Mouse (Mus musculus) adrenal gland, adult 10 weeks (tissue): ENCODE results near the gene Tmco1. TPM values are rescaled to one million over a fixed set of nuclear protein-coding genes. Genes with fewer than 3 reads are reported as not detected.

Experiments used
- polyA plus RNA-seq: library from polyadenylated mRNA; stranded (reverse); fragments of 350-450 nt; fragmentation: Illumina TruSeq; extraction: RNeasy Lipid Tissue Mini Kit (QIAGEN cat#74804); gene quantifications from one replicate; pipeline ENCODE4 v1.2.3, GENCODE M21; 2014; ENCODE audit warnings: low read depth, low replicate concordance

The Tmco1 gene
- 843 TPM for polyA plus RNA-seq

DNA sequence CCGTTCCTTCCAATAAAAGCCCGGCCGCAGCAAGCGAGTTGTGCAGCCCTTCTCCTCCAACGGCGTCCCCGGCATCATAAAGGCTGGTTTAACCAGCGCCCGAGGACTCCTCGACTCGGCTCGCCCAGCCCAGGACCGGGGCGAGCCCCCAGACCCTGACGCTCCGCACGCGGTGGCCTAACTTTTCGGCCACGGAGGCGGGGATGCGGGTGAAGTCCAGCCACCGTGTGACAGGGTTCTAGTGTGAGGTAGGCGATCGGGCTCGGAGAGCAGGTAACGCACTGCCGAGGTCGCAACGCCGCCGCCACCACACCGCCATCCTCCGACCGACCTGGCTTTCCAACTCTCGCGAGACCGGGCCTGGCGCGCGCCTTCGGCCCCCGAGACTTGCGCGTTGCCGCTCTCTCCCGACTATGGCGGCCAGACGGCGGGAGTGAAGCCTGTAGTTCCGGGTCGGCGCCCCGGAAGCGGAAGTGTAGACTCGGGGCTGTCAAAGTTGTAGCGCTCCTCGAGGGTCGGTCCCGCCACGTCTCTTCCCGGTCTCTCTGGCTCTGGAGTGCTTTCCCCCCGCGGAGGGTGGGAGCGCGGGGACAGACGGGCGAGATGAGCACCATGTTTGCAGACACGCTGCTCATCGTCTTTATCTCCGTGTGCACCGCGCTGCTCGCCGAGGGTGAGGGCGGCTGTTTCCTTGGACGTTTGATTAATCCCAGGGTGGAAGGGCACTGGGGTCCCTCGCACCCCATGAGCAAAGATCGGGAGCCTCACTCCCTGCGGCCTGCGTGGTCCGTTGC, at the start of gene Tmco1:
TSS of gene Tmco1 (plus strand) at position 118 of the 794 bp plus-strand sequence.

DNA sequence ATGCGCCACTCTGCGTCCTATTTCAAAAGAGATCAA, 23.0 kb upstream of the Tmco1 start, which contains the start of gene Uck2:
TSS of gene Uck2 (minus strand) at position 1 of the 36 bp plus-strand sequence.

DNA sequence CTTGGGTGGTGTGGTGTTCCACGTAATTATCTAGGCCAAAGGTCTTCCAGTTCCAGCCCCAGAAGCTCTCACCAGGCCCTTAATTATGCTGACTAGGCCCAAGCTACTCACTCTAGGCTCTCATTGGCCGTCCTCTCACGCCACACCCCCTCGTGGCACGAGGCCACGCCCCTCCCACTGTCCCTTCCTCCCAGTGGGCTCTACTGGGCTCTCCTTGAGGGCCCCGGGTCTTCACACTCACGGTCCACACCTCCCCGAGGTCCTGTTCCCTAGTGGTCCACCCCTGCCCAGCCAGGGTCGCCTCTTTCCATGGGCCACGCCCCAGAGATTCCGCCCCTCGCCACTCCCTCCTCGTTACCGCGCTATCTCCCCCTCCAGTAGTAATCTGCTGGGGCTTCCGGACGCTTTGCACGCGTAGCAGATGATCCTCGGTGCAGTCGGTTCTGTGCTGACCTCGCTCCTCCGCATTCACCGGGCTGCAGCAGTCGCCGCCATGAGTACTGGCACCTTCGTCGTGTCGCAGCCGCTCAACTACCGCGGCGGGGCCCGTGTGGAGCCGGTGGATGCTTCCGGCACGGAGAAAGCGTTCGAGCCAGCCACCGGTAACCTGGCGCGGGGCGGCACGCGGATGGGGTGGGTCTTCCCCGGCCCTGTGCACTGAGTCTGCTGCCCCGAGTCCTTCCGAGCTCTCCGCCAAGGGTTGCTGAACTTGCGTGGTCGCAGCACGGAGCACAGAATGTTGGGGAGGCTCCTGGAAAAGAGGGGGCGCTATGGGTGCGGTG, 41.8 kb downstream of the Tmco1 start, which contains the start of gene Aldh9a1:
TSS of gene Aldh9a1 (plus strand) at position 177 of the 782 bp plus-strand sequence.

Other genes with a start within 250 kb of the Tmco1 start
- 26.1 TPM for gene Uck2, start 23.1 kb upstream of the Tmco1 start, polyA plus RNA-seq
- 117 TPM for gene Aldh9a1, start 41.6 kb downstream of the Tmco1 start, polyA plus RNA-seq
- 1.9 TPM for gene Mgst3, start 85.5 kb downstream of the Tmco1 start, polyA plus RNA-seq
- gene Lrrc52, start 158.4 kb downstream of the Tmco1 start, polyA plus RNA-seq: not detected